Mouse (Mus musculus) heart, postnatal 0 days (tissue): ENCODE results near the gene Plekhm2. TPM values are rescaled to one million over a fixed set of nuclear protein-coding genes. Genes with fewer than 3 reads are reported as not detected.

ENCODE experiments used
- ATAC-seq: fragments of 200-750 bp; cut with Nextera tagmentation; 2 replicates; pipeline ENCODE4 v1.8.0; 2017; ENCODE audit warnings: low read depth, moderate number of reproducible peaks, moderate library complexity; ENCODE audit not compliant: insufficient read depth
- DNase-seq: peaks from one replicate; pipeline ENCODE4 v3.0.0-alpha.2; 2016; ENCODE audit warnings: low spot score
- H3K27ac ChIP-seq: fragments of 300-500 bp; sonication (generic); 2 replicates; pipeline ENCODE4 v1.5.1; 2014; ENCODE audit warnings: low read depth, mild to moderate bottlenecking
- H3K27me3 ChIP-seq: fragments of 300-500 bp; sonication (generic); 2 replicates; pipeline ENCODE4 v1.6.1; 2014; ENCODE audit warnings: low read length, mixed read lengths; ENCODE audit not compliant: control insufficient read depth, insufficient read depth
- H3K36me3 ChIP-seq: fragments of 300-500 bp; sonication (generic); replicated peaks from 2 replicates; pipeline ENCODE4 v1.6.1; 2014; ENCODE audit warnings: low read length, mixed read lengths; ENCODE audit not compliant: control insufficient read depth, insufficient read depth
- H3K4me1 ChIP-seq: fragments of 300-500 bp; sonication (generic); 2 replicates; pipeline ENCODE4 v1.6.1; 2014; ENCODE audit warnings: antibody characterized with exemption; ENCODE audit not compliant: control insufficient read depth, insufficient read depth
- H3K4me2 ChIP-seq: fragments of 300-500 bp; sonication (generic); 2 replicates; pipeline ENCODE4 v1.6.1; 2014; ENCODE audit warnings: low read depth, mild to moderate bottlenecking, low read length, moderate library complexity
- H3K4me3 ChIP-seq: fragments of 300-500 bp; sonication (generic); 2 replicates; pipeline ENCODE4 v1.5.1; 2014; ENCODE audit warnings: low read depth, low read length
- H3K9ac ChIP-seq: fragments of 300-500 bp; sonication (generic); replicated peaks from 2 replicates; pipeline ENCODE4 v1.6.1; 2014; ENCODE audit warnings: low read depth, low read length, mixed read lengths
- H3K9me3 ChIP-seq: fragments of 300-500 bp; sonication (generic); replicated peaks from 2 replicates; pipeline ENCODE4 v1.6.1; 2016; ENCODE audit warnings: low read length; ENCODE audit not compliant: control insufficient read depth
- CTCF ChIP-seq: IDR thresholded peaks from 2 replicates; pipeline ENCODE4 v1.5.1; 2016; ENCODE audit warnings: antibody characterized with exemption, control low read depth, low read depth
- EP300 ChIP-seq: IDR thresholded peaks from 2 replicates; pipeline ENCODE4 v1.6.1; 2016; ENCODE audit warnings: antibody characterized with exemption, low read depth
- WGBS: fragments of 180-500 bp; shearing (Covaris S2); extraction: QIAGEN DNeasy Blood & Tissue Kit; methylation state at CpG from one replicate; pipeline ENCODE4 v1.1.7; 2014; 5-methylcytosine and 5-hydroxymethylcytosine counted together
- polyA plus RNA-seq: library from polyadenylated mRNA; unstranded; fragments of >200 nt; fragmentation: Nextera tagmentation; extraction: Ambion mirVana; gene quantifications from 2 replicates; pipeline ENCODE4 v1.2.1, GENCODE M21; 2015
- total RNA-seq: library from RNA; depleted of rRNA; stranded (reverse); fragments of >200 nt; gene quantifications from 2 replicates; pipeline ENCODE4 v1.2.3, GENCODE M21; 2014; ENCODE audit warnings: low replicate concordance

Gene Plekhm2
- total and polyA plus RNA-seq, 2 experiments from 2014 or later: 7.0 to 43.3 TPM

DNA sequence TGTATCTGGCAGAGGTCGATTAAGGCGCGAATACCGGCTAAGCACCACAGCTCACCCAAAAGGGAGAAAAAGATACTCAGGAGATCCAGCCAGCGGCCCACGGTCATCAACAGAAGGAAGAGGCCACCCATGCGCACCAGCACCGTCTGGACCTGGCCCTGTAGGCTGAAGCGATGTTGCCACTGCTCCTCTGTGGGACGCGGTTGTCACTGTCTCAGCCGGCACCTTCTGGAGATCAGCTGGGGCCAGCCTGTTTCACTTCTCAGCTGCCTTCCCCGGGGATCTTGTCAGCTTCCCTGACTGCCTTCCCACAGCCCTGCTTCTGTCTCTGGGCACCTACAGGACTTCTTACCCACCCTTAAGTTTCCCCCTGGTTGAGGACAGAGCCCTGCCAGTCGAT lies 49.8 kb downstream of the Plekhm2 start:
- H3K4me1 ChIP-seq: peaks cover 13% of the 10 kb centered on the region
- 74% methylated on average over 14 of the region's 14 CpGs for WGBS
- H3K9me3 ChIP-seq: no peaks in the 10 kb centered on the region
- TF ChIP-seq EP300 (no peak), CTCF (no peak)
- no peak for ATAC-seq
- no peaks in the 10 kb centered on the region for H3K36me3 ChIP-seq
- H3K4me3 ChIP-seq: no peak overlapping the region
- no peaks in the 10 kb centered on the region for H3K27me3 ChIP-seq
- DNase-seq: no peak
- no peak overlapping the region for H3K27ac ChIP-seq
- no peak overlapping the region for H3K4me2 ChIP-seq
- no peak overlapping the region for H3K9ac ChIP-seq

GRCm38 (mm10) chr4:141609538-141609937 lies 55.2 kb downstream of the Plekhm2 start:
- H3K27ac ChIP-seq: 0 out of 2 replicates have a peak overlapping the region, but pooled peaks have one; percentile 4
- DNase-seq: peak; percentile 37
- WGBS: 63% methylated on average over 6 of the region's 6 CpGs
- TF ChIP-seq EP300: no peak
- TF ChIP-seq CTCF: no peak
- peak; percentile 36; the same call in 1 of the 2 replicates for ATAC-seq
- H3K27me3 ChIP-seq: no peaks in the 10 kb centered on the region
- no peaks in the 10 kb centered on the region for H3K9me3 ChIP-seq
- no peak overlapping the region for H3K9ac ChIP-seq
- H3K4me3 ChIP-seq: no peak overlapping the region
- no peak overlapping the region for H3K4me2 ChIP-seq
- H3K36me3 ChIP-seq: no peaks in the 10 kb centered on the region
- peaks cover 2% of the 10 kb centered on the region for H3K4me1 ChIP-seq

DNA sequence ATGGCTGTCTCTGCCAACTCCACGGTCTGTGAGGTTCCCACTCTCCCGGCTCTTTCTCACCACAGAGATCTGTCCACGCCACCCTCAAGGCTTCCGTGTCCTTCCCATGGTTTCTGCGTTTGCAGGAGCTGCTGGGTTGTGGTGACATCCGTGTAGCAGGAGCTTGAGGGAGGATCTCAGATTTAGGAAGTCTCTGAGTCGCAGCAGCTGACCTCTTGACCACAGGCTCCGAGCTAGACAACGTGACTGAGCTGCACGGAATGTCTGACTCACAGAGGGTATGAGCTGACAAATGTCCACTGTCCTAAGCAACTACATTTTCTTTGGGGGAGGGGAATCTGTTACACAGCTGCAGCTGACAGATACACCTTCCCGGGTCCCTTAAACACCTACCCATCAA lies 58.8 kb downstream of the Plekhm2 start, which contains the start of gene Fblim1:
Fblim1 (minus strand) TSS at position 236 of the 400 bp plus-strand sequence.
- H3K9ac ChIP-seq: no peak within 1 kb of the TSS
- no peak within 1 kb of the TSS for H3K4me2 ChIP-seq
- no peaks in the 10 kb centered on the region for H3K36me3 ChIP-seq
- 62% methylated on average over 11 of the region's 11 CpGs for WGBS
- ATAC-seq (no peak), DNase-seq (no peak)
- no peaks in the 10 kb centered on the region for H3K27me3 ChIP-seq
- H3K27ac ChIP-seq: no peak within 1 kb of the TSS
- no peaks in the 10 kb centered on the region for H3K9me3 ChIP-seq
- H3K4me1 ChIP-seq: peaks cover 32% of the 10 kb centered on the region
- TF ChIP-seq EP300 (no peak), CTCF (no peak)
- no peak within 1 kb of the TSS for H3K4me3 ChIP-seq

GRCm38 (mm10) chr4:141605421-141605820 lies 59.3 kb downstream of the Plekhm2 start:
- no peak overlapping the region for H3K27ac ChIP-seq
- no peak overlapping the region for H3K4me3 ChIP-seq
- H3K9ac ChIP-seq: no peak overlapping the region
- H3K27me3 ChIP-seq: no peaks in the 10 kb centered on the region
- 92% methylated on average over 5 of the region's 5 CpGs for WGBS
- no peak for DNase-seq
- H3K4me2 ChIP-seq: no peak overlapping the region
- H3K4me1 ChIP-seq: peaks cover 36% of the 10 kb centered on the region
- no peaks in the 10 kb centered on the region for H3K9me3 ChIP-seq
- TF ChIP-seq CTCF: no peak
- no peak for ATAC-seq
- H3K36me3 ChIP-seq: no peaks in the 10 kb centered on the region

DNA sequence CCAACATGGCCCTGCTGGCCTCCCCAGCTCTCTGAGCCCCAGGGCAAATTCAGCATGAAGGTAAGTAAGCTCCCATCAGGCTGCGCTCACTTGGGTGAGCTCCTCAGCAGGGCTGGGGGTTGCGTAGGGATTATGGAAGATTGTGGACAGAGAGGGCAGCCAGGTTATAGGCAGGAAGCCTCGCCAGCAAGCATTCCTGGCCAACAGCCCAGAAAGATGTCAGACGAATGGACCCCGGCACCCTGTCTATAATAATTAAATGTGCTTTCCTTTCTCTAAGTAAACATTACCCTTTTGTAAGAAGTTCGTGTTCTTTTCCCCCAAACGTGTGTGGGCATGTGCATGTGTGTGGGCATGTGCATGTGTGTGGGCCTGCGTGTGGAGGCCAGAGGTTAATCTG lies 60.2 kb downstream of the Plekhm2 start:
- no peak for ATAC-seq
- Histone ChIP-seq H3K9me3 (no peaks in the 10 kb centered on the region), H3K36me3 (no peaks in the 10 kb centered on the region), H3K4me3 (no peak overlapping the region), H3K27ac (peak overlapping the region; percentile 47), H3K27me3 (no peaks in the 10 kb centered on the region), H3K4me1 (peaks cover 36% of the 10 kb centered on the region), H3K4me2 (no peak overlapping the region), H3K9ac (peak overlapping the region; percentile 34; the same call in 1 of the 2 replicates)
- WGBS: 24% methylated on average over 8 of the region's 8 CpGs
- DNase-seq: peak; percentile 69
- no peak for TF ChIP-seq EP300
- TF ChIP-seq CTCF: no peak

- H3K27ac ChIP-seq: peak overlapping the region; percentile 47
- TF ChIP-seq CTCF (no peak), EP300 (no peak)
Measured at GRCm38 (mm10) chr4:141603921-141604320, 60.8 kb downstream of the Plekhm2 start.

More at GRCm38 (mm10) chr4:141603921-141604320, 60.8 kb downstream of the Plekhm2 start:
- H3K4me3 ChIP-seq: no peak overlapping the region
- DNase-seq: no peak
- no peak for ATAC-seq
- no peak overlapping the region for H3K4me2 ChIP-seq
- H3K27me3 ChIP-seq: no peaks in the 10 kb centered on the region
- H3K36me3 ChIP-seq: no peaks in the 10 kb centered on the region
- 62% methylated on average over 4 of the region's 4 CpGs for WGBS
- no peak overlapping the region for H3K9ac ChIP-seq
- no peaks in the 10 kb centered on the region for H3K9me3 ChIP-seq
- H3K4me1 ChIP-seq: peaks cover 36% of the 10 kb centered on the region
